Mouse (Mus musculus) gastrocnemius, postnatal 14 days (tissue): ENCODE results near the gene Lmbrd1. TPM values are rescaled to one million over a fixed set of nuclear protein-coding genes. Genes with fewer than 3 reads are reported as not detected.
"Not testable (repeated sequence)": the region's sequence is repeated elsewhere in the genome, so short reads cannot be mapped to it uniquely, and the experiment has no call there.

Source experiments
- DNase-seq: peaks from one replicate; pipeline ENCODE4 v3.0.0; 2021; ENCODE audit warnings: mixed read lengths
- intact Hi-C: fragments of 180-260 bp; cut with DNase I; formaldehyde crosslinking; loops from one replicate; pipeline ENCODE4 v1.15.1; 2025; ENCODE audit warnings: low total_unique reads
- total RNA-seq, 2 experiments: library from RNA; stranded (reverse); gene quantifications; 2 replicates each; pipeline ENCODE4 v1.2.3; 2021

The Lmbrd1 gene
- total RNA-seq, 2 experiments from 2014 or later = 30.5 to 31.1 TPM

DNA sequence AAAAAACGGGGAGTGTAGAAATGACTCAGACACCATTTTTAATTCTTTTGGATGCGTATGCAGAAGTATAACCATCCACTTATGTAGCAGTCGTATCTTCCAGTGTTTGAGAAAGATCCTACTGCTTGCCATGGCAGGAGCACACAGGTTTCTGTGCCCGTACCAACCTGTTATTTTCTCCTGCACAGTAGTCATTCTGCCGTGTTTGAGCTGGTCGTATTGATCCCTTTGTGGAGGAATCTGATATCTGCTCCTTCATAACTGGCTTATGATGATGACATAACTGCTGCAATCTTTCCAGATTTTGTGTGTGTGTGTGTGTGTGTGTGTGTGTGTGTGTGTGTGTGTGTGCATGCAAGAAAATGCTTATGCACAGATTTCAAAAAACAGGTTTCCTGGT is 25.4 kb downstream of the Lmbrd1 start:
- intact Hi-C loops = no loop called here
- DNase-seq = no peak

DNA sequence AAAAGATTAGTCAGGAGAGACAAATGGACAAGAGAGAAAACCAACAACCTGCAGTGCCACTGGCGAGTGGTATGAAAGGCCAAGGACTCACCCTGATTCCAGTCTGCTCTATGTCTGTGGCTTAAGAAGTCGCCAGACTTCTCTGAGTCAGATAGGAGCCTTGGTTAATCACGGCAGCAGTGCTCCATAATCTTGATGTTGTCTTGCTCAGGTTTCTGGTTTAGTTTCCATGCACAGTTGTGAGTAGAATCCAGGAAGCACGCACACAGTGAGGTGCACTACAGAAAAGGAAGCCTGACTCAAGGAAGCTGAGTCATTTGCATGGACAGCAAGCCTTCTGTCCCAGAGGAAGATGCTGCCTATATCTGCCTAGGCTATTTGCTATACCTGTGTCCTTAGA is 37.9 kb downstream of the Lmbrd1 start:
- intact Hi-C loops = no loop called here

DNA sequence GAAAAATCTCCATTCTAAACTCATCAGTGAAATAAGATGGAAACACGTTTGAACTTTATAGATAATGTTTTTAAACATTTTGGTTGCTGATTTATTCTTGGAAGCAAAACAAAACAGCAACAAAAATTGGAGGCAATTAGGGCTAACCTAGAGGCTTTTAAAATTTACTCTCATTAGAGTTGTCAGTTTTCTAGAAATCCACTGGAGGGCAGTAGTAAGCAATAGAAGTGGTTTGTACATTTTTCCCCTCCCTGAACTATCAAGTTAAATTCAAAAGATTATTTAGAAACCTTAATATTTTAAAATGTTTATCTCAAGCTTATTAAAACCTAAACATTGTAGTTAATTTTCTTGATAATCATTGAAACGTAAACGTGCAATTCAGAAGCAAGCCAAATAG is 41.2 kb downstream of the Lmbrd1 start:
- no peak for DNase-seq
- intact Hi-C loops = no loop called here

More for the DNA sequence above, 37.9 kb downstream of the Lmbrd1 start:
- no peak for DNase-seq

DNA sequence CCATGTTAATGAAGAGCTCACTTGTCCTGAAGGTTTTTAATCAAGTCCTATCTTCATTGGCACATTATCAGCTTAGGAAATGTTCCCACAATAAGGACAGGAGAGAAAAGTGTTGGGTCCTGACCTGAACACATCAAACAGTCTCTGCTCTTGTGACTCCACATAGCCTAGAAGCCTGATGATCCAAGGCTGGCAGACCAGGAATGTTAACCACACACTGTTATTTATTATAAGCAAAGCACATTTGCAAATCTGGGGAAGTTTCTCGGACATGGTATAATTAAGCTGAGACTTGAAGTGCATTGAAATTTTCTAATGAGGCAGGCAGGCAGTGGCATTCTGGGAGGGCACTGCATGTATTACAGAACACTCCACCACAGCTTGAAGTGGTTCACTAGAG is 41.8 kb downstream of the Lmbrd1 start:
- intact Hi-C loops = no loop called here
- DNase-seq = no peak

DNA sequence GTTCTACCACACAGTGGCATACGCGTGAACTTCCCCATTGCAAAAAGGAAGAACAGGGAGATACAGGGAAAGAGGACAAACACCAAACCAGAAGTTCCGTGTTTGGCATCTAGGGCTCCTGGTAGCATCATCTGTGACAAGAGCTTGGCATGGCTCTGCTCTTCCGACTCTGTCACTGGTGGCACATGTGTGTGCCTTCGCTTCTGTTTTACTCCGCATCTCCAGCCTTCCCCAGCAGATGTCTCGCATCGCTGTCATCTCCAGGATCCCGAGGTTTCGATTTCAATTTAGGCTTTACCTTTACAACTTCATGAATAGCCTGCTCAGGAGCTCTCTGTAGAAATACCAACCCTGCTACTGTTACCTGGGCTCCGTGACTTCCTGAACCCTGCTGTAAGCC is 51.4 kb downstream of the Lmbrd1 start:
- intact Hi-C loops = no loop called here
- no peak for DNase-seq

DNA sequence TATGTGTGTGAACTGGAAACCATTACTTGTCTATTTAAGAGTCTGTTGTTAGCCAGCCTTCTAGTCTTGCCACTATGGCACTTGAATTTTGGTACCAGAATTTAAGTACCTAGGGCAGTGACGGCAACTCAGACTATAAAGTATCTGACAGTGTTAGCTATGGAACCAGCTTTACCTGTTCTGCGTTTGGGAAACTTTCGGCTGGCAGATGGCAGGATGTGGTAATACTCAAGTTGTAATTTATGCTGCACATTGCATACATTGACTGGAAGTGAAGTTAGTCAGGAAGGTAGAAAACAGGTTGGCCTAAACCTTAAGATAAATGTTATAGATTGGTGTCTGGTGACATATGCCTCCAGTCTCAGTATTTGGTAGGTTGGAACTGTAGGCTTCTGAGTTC is 53.9 kb downstream of the Lmbrd1 start:
- no peak for DNase-seq
- intact Hi-C loops = no loop called here

DNA sequence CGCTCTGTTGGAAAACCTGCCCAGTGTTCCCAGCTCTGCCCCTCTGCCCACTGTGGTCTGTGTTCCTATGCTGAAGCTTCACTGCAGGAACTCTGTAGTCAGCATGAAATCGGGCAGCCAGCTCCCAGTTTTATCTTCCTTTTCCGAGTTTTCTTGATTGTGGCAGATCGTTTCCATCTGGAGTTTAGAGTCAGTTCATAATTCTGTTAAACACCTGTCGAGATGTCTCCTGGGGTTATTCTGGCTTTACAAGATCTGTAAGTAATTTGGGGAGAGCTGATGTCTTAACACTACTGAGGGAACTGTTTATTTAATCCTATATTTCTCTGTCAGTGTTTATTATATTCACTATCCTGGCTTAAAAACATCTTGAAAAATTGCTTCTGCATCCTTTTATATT is 56.4 kb downstream of the Lmbrd1 start:
- intact Hi-C loops = no loop called here

DNA sequence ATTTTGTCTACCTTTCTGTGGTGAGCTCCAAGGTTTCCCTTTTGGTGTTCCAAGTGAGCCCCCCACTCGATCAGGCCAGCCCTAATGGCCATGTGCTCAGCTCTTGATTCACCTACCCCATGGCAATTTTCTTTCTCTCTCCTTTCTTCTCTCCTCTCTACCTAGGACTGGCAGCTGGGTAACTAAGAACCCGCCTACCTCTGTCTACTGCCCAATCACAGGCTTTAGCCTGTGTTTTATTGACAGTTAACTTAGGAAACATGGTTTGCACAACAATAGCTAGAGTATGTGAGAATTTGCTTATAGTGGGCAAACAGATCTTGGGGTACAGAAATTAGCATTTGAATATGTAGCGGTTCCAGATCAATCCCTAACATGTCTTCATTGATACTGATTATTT is 62.5 kb downstream of the Lmbrd1 start:
- no peak for DNase-seq
- intact Hi-C loops = no loop called here

More for the DNA sequence above, 56.4 kb downstream of the Lmbrd1 start:
- no peak for DNase-seq

DNA sequence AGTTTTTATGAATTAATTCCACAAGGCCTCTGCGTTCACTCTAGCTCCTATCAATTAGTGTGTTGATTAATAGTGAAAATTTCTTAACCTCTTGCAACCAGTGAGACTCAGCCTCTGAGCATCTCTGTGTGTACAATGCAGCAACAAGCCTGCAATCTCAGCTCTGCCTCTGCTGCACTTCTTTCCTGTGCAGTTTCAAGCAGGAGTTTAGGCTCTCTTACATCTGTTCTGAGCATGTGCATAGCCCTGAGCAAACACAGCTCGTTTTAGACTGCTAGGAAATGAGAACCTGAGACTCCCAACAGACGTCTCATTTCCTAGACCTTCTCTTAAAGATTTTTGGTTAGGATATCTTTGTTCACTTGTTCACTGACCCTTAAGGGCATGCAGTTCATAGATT is 63.1 kb downstream of the Lmbrd1 start:
- DNase-seq = no peak

DNA sequence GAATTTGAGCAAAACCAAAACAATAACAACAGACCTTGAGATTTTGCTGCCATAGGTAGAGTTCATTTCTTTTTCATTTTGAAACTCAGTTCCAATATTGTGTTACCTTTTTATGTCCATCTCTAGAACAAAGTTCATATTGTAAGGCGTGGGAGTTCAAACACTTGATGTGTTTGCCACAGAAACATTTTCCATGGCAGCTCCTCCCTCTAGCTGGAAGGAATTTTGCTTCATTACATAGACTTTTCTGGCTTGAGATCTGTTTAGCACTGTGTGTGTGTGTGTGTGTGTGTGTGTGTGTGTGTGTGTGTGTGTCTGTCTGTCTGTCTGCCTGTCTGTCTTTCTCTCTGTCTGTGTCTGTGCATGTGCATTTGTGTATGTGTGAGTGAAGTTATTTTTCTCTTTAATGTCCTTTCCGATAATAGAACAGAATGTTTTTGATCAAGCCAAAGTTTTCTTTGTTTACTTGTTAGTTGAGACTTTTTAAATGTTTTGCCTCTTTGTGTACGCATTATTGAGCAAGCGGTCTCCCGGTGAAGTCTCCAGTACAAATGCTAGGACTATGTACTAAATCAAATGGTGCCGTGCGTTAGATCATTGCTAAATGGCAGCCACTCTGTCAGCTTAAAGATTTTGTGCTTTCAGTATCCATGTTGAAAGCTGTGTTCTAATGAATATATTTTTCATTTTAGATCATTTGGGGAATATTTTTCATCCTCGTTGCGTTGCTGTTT is 64.9 kb downstream of the Lmbrd1 start:
- DNase-seq = no peak
- intact Hi-C loops = no loop called here

More for the DNA sequence above, 63.1 kb downstream of the Lmbrd1 start:
- intact Hi-C loops = no loop called here

DNA sequence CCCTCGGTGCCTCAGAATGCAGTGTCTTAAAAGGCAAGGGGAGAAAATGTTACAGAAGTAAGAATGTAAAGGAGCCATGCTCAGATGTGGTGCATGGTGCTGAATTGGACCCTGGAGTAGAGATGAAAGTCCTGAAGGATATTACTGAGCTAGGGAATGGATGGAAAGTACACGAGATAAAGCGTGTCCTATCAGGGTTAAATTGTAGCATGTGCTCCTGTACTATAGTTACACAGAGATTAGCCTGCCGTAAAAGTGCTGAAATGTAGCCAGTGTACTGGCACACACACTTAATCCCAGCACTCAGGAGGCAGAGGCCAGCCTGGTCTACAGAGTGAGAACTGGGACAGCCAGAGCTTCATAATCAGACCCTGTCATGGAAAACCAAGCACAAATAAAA is 74.3 kb downstream of the Lmbrd1 start:
- DNase-seq = no peak
- intact Hi-C loops = no loop called here

DNA sequence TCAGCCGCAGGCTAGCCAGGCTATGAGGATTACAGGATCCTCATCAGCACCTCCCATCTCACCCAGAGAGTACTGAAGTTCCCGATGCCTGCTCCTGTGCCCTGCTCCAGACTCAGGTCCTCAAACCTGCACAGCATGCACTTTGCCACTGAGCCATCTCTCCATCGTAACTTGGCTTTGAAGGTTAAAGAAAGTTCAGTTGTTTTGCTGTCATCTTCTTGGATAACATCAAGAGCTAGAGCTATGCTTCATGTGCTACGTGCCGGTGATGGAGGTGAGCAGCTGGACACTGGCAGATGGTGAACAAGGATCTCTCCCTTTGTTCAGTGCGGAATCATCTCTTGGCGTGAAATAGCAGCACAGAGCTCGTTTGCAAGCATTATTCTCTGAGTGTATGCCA is 80.1 kb downstream of the Lmbrd1 start:
- intact Hi-C loops = no loop called here
- no peak for DNase-seq

DNA sequence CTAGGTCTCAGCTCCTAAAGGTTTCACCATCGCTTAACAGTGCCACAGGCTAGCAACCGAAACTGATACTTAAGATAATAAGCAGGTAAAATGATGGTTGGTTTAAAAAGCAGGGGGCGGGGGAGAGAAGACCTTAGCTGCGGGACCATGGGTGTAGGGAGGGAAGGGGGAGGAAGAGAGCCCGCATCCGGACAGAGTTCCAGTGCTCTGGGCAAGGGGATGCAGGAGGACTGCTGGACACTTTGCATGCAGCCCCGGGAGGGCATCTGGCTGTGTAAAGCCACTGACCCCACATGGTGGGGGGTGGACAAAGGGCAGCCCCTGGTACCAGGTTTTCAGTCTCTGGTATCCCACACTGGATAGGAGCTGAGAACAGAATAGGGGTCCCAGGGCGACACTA is 88.0 kb downstream of the Lmbrd1 start:
- no peak for DNase-seq
- intact Hi-C loops = no loop called here

DNA sequence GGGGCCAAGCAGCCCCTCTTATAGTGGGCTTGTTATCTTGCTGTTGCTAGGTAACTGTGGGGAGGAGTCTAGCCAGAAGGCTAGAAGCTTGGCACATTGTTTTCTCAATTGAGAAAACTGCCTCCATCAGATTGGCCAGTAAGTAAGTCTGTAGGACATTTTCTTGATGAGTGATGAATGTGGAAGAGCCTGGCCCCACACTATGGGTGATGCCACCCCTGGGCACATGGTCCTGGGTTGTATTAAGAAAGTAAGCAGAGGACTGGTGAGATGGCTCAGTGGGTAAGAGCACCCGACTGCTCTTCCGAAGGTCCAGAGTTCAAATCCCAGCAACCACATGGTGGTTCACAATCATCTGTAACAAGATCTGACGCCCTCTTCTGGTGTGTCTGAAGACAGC is 88.8 kb downstream of the Lmbrd1 start:
- intact Hi-C loops, DNase-seq: not testable (repeated sequence)

DNA sequence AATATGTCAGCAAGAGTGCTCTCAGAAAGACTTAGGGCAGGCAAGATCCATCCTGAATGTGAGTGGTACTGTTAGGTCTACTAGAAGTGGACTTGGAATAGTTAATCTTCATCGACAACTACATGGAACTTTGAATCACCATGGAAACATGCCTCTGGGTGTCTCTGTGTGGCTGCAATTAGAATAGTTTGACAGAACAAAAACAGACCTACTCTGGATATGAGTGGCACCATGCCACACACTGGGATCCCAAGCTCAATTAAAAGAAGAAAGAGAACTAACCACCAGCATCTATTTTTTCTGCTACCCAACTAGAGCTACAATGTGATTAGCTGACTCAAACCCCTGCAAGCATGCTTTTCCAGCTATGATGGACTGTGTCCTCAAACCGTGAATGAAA is 95.2 kb downstream of the Lmbrd1 start:
- DNase-seq = no peak
- intact Hi-C loops = no loop called here

DNA sequence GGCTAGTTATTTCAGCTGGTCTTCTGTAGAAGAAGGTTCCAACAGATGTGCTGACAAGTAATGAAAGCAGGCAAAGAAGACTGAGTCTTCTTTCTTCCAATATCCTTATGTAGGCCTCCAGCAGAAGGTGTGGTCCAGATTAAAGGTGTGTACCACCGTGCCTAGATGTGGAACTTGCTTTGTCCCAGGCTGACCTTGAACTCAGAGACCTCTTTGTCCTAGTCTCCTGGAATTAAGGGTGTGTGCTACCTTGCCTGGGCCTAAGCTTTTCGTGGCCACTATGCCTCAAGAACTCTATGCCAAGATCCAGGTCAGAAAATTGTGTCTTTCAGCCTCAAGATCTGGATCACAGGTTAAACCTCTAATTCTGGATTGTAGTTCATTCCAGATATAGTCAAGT is 98.1 kb downstream of the Lmbrd1 start:
- intact Hi-C loops = no loop called here
- DNase-seq = no peak

DNA sequence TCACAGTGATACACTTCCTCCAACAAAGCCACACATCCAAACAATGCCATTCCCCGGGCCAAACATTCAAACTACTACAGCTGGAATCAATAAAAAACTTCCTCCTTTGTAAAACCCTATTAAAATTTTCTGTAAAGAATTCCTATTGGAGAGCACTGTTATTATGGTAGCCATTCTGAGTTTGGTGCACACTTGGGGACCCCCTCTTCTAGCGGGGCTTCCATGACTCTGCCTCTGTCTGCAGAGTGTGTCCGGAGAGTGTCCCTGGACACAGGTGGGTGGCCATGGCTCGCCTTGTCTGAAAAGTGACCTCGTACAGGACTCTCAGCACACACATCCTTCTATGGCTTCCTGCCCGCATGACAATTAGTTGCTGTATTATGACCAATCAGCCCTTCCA is 114.7 kb downstream of the Lmbrd1 start:
- DNase-seq = no peak

DNA sequence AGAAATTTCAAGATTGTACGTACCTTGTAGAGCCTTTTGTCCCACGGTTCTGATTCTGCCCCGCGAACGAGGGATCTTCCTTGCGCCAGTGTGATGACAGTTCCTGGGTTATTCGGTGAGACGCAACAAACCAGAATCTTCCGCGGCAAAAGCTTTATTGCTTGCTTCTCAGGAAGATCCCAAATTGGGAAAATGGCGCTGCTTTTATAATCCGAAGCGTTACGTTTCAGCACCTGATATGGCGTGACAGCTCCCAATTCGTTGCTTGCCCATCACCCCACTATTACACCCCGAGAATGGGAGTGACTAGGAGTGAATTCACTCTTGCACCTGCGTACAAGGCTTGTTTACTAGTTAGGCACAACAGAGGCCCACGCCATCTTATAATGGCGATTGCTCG is 129.5 kb downstream of the Lmbrd1 start:
- DNase-seq, intact Hi-C loops: not testable (repeated sequence)

More for the DNA sequence above, 114.7 kb downstream of the Lmbrd1 start:
- intact Hi-C loops = no loop called here
